Mouse (Mus musculus) megakaryocyte, embryonic 14.5 days (primary cell): ENCODE measurements around the gene Gm14296. TPM values are rescaled to one million over a fixed set of nuclear protein-coding genes. Genes with fewer than 3 reads are reported as not detected.
"Not testable (repeated sequence)": the region's sequence is repeated elsewhere in the genome, so short reads cannot be mapped to it uniquely, and the experiment has no call there.

Source experiments
- H3K27me3 ChIP-seq: replicated peaks from 2 replicates; pipeline ENCODE3; 2012; ENCODE audit warnings: inconsistent platforms
- H3K36me3 ChIP-seq: replicated peaks from 2 replicates; pipeline ENCODE3; 2012; ENCODE audit warnings: low read length, inconsistent platforms, mixed read lengths
- H3K4me1 ChIP-seq: 2 replicates; pipeline ENCODE4 v1.6.1; 2012; ENCODE audit warnings: inconsistent platforms
- H3K4me3 ChIP-seq: replicated peaks from 2 replicates; pipeline ENCODE3; 2012; ENCODE audit warnings: moderate library complexity, mild to moderate bottlenecking, inconsistent platforms
- H3K9me3 ChIP-seq: 2 replicates; pipeline ENCODE4 v1.6.1; 2012; ENCODE audit warnings: inconsistent platforms
- polyA plus RNA-seq: library from polyadenylated mRNA; stranded (reverse); fragments of >175 nt; gene quantifications from 2 replicates; pipeline ENCODE4 v1.2.3, GENCODE M21; 2012; ENCODE audit warnings: low replicate concordance; ENCODE audit not compliant: insufficient read depth

Gene Gm14296
- 0.30 TPM in 1 of 2 replicates, not detected in the other for polyA plus RNA-seq

DNA sequence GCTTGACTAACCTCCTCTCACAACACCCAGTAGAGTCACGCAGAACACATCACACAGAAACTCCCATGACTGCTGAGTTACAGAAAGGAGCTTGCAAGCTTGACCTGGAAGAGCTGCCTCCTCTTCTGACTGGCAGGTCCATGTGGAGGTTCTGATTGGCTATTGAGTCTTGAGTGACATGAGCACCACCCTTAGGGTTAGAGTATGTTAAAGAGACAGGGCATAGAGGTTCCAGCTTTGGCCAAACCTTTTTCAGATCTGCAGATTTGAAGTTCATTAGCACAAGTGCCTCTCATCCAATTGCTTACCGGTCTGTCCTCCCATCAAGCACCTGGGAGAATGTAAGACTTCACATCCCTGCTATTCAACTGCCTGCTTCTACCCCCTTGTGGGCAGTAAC lies at the start of gene Gm14296:
Gm14296 (minus strand) TSS at position 101 of the 400 bp plus-strand sequence.
- not testable (repeated sequence) for H3K4me1 ChIP-seq, H3K36me3 ChIP-seq, H3K27me3 ChIP-seq, H3K9me3 ChIP-seq, H3K4me3 ChIP-seq

DNA sequence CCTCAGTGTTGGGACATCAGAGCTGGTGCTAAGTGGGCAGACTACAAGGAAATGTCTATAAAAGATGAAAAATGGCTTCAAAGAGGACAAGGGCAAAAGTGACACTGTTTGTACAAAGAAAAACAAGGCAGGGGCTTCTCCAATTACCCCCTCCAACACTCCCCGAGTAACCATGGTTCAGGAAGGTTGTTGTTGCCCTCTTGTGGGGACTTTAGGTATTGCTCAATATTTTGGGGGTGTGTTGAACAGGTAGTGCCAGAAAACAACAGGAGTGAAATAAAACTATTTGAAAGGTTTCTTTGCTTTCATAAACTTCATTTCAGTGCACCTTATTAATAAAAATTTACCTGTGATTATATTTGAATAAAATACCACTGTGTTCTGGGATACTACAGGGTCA lies 22.1 kb downstream of the Gm14296 start:
- H3K27me3 ChIP-seq, H3K9me3 ChIP-seq, H3K4me3 ChIP-seq, H3K4me1 ChIP-seq, H3K36me3 ChIP-seq: not testable (repeated sequence)

Other genes with a start within 250 kb of the Gm14296 start
- gene Gm14305, start 219.5 kb downstream of the Gm14296 start, polyA plus RNA-seq, result 1.1 TPM in 1 of 2 replicates, not detected in the other
- gene Gm14295, start 129.2 kb downstream of the Gm14296 start, polyA plus RNA-seq, result not detected in 2 replicates
- gene Gm14408, start 96.7 kb downstream of the Gm14296 start, polyA plus RNA-seq, result not detected in 2 replicates
- not detected in 2 replicates for gene Gm14419, start 73.1 kb upstream of the Gm14296 start, polyA plus RNA-seq
- gene Gm14401, start 146.5 kb upstream of the Gm14296 start, polyA plus RNA-seq, result not detected in 2 replicates